Mouse (Mus musculus): Measurements from ENCODE around the gene Hoxb1.

DNA sequence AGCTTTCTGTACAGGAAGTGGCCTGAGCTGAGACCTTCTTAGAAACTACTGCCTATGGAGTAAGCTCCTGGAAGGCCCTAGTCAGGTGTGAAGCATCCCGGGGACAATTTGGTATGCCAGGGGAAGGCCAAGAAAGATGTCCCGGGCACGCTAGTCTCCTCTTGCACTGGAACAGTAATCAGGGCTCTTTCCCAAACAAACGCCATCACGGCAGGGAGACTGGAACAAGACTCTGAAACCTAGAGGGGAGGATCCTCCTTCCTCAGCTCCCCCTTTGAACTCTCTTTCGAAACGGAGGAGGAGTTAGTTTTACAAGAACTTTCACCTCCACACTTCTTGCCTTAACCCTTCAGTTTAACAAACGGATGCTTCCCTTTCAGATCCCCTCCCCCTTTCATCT is 33.4 kb upstream of the Hoxb1 start:
- TF ChIP-seq CTCF (IDR thresholded peaks at IDR 0.05), result no peak
- TF ChIP-seq POLR2A (IDR thresholded peaks at IDR 0.05; ENCODE audit: insufficient read depth, low read depth, low read length), result no peak
